Mouse (Mus musculus): ENCODE data around the gene Rtn1. TPM values are rescaled to one million over a fixed set of nuclear protein-coding genes. Genes with fewer than 3 reads are reported as not detected.
A peak's percentile ranks its signal among the peaks of the same experiment; 100 is the strongest.

Rtn1 gene
- polyA plus RNA-seq, 1 experiment from 2014 or later: 117 TPM

DNA sequence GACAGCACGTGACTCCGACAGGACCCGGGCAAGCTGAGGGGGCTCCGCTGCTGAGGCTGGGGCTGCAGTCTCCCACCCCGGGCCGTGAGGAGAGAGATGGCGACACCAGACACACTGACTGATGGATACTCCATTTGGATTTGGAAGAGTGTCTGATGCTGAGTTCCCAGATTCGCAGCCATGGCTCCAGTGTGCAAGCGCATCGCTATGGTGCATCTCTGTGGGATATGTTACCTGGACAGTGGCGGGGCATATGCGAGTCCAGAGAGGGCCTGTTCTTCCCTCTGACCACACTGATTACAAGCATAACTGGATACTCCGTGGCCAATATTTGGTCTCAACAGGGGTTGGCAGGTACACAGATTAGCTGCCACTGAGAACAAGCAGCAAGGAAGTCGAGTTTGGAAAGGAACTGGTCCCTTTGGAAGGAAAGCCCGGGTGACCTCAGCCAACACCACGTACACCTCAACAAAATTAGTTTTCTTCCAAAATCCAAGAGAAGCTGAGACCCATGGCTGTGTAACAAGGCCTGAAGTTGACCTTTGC lies 185.2 kb downstream of the Rtn1 start:
- Histone ChIP-seq H3K4me1 (peaks cover 7% of the 10 kb centered on the region; the same call in 1 of the 2 replicates), H3K4me3 (no peak overlapping the region), H3K27me3 (ENCODE audit: low read depth, poor library complexity, severe bottlenecking) (no peaks in the 10 kb centered on the region), H3K36me3 (peaks cover 28% of the 10 kb centered on the region), H3K9me3 (replicated peaks) (no peaks in the 10 kb centered on the region), H3K27ac (replicated peaks) (no peak overlapping the region)
- DNase-seq (ENCODE audit: low spot score): no peak
- 91% methylated on average over 16 of the region's 16 CpGs for WGBS

DNA sequence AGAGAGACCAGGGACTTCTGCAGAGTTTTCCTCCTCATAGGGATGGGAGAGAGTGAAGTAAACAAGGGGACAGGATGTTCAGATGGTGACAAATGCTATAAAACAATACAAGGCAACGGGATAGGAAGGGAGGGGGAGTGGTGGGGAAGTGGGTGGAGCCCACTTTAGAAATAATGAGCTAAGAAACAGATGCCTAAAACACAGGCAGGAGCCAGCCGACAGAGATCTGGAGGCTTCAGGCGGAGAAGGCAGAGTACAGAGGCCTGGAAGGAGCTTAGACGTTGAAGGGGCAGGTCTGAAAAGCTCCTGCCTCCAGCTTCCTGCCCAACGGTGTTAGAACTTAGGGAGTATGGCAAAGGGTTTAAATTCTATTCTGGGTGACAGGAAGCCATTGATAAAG lies 195.3 kb downstream of the Rtn1 start:
- H3K27ac ChIP-seq (replicated peaks): no peak overlapping the region
- no peaks in the 10 kb centered on the region for H3K27me3 ChIP-seq (ENCODE audit: low read depth, poor library complexity, severe bottlenecking)
- H3K4me1 ChIP-seq: no peaks in the 10 kb centered on the region
- H3K36me3 ChIP-seq: peaks cover 74% of the 10 kb centered on the region
- no peak for DNase-seq (ENCODE audit: low spot score)
- H3K4me3 ChIP-seq: no peak overlapping the region
- H3K9me3 ChIP-seq (replicated peaks): no peaks in the 10 kb centered on the region
- WGBS: 63% methylated on average over 5 of the region's 5 CpGs

DNA sequence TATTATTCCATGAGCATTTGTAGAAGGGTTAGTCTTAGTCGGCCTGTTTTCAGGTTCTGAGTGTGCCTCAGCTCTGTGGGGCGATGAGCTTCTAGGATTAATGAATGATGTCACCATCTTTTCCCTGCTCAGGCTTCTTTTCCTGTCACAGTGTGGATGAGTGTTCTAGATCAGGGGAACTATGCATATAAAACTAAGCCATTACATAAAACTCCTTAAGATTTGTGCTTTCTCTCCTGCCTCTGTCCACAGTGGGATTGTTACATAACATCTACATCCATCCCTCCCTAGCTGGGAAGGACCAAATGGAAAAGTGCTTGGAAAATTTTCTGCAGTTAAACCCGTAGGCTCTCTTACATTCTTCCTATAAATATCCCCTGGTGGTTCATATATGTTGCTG lies 208.0 kb downstream of the Rtn1 start:
- 88% methylated on average over 3 of the region's 3 CpGs for WGBS
- H3K36me3 ChIP-seq: no peaks in the 10 kb centered on the region

DNA sequence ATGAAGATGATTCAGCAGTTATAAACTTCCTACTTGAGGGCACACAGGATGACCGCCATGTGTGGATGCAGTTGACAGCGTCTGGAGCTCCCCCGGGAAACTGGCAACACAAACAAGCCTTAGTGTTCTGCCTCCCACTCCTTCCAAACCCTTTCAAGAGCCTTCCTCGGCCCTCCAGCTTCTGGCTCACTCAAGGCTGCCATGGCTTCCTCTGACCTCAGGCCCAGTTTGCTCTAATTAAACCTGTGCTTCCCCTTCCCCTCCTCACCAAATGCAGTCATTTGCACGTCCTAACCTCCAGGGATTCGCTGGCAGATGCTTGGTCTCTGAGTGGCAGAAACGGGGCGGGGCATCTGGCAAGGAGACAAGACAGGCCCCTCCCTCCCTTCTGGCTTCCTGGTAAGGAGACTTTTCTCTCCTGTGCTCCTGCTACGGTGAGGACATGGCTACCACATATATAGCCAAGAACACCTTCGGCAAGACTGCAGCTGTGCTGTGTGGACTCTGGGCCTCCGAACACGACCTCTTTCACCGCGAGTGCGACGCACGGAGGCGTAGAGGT lies 210.8 kb downstream of the Rtn1 start:
- 64% methylated on average over 18 of the region's 18 CpGs for WGBS
- Histone ChIP-seq H3K27me3 (ENCODE audit: low read depth, poor library complexity, severe bottlenecking) (no peaks in the 10 kb centered on the region), H3K4me3 (no peak overlapping the region), H3K4me1 (peaks cover 7% of the 10 kb centered on the region), H3K9me3 (replicated peaks) (no peaks in the 10 kb centered on the region), H3K36me3 (no peaks in the 10 kb centered on the region), H3K27ac (replicated peaks) (no peak overlapping the region; the same call in 1 of the 2 replicates)
- peak; percentile 40 for DNase-seq (ENCODE audit: low spot score)

More for the DNA sequence above, 208.0 kb downstream of the Rtn1 start:
- Histone ChIP-seq H3K27me3 (ENCODE audit: low read depth, poor library complexity, severe bottlenecking) (no peaks in the 10 kb centered on the region), H3K4me3 (no peak overlapping the region), H3K27ac (replicated peaks) (no peak overlapping the region), H3K9me3 (replicated peaks) (no peaks in the 10 kb centered on the region), H3K4me1 (peaks cover 7% of the 10 kb centered on the region)
- DNase-seq (ENCODE audit: low spot score): no peak

DNA sequence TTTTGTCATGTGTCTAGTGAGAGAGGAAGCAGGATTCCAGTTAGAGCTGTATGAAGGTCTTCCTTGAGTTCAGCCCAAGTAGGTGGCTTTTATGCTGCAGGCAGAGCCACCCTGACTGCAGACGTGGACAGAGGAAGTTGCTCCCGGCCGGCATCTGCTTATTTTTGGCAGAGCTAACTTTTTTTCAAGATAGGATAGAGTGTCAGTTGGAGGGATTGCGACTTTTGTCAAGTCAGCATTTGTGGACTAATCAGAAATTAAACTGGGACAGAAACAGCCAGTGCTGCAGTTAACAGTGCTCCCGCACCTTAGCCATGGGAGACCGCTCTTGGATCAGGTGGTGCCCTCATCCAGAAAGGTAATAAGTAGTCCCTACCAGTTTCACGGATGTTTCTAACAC lies 211.4 kb downstream of the Rtn1 start:
- H3K9me3 ChIP-seq (replicated peaks): no peaks in the 10 kb centered on the region
- H3K27me3 ChIP-seq (ENCODE audit: low read depth, poor library complexity, severe bottlenecking): no peaks in the 10 kb centered on the region
- DNase-seq (ENCODE audit: low spot score): no peak
- H3K27ac ChIP-seq (replicated peaks): no peak overlapping the region
- peaks cover 7% of the 10 kb centered on the region for H3K4me1 ChIP-seq
- no peak overlapping the region for H3K4me3 ChIP-seq
- WGBS: 80% methylated on average over 7 of the region's 7 CpGs
- H3K36me3 ChIP-seq: no peaks in the 10 kb centered on the region

DNA sequence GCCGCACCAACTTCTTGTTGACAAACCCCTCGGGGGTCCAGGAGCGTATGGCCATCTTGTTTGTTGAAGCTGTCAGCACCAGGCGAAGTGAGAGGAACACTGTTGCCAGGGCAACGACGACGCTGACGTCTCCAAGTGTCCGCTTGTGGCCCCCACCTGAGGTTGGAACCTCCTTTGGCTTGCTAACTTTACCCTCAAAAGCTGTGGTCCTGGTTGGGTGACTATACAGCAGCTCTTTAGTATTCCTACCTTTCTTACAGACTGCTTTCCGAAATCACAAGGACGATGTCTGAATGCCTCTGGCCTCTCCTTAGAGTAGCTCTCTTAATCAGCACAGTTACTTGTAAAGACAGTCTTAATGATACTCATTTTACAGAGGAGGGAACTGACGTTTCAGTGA lies 223.9 kb downstream of the Rtn1 start, which contains the start of gene Ccdc175:
Gene Ccdc175, minus strand, starts transcription at position 101 of the 400 bp plus-strand sequence.
- Histone ChIP-seq H3K9me3 (replicated peaks) (no peaks in the 10 kb centered on the region), H3K4me1 (no peaks in the 10 kb centered on the region), H3K27me3 (ENCODE audit: low read depth, poor library complexity, severe bottlenecking) (no peaks in the 10 kb centered on the region), H3K4me3 (no peak within 1 kb of the TSS), H3K36me3 (no peaks in the 10 kb centered on the region), H3K27ac (replicated peaks) (no peak within 1 kb of the TSS)
- WGBS: 81% methylated on average over 12 of the region's 12 CpGs
- no peak for DNase-seq (ENCODE audit: low spot score)

DNA sequence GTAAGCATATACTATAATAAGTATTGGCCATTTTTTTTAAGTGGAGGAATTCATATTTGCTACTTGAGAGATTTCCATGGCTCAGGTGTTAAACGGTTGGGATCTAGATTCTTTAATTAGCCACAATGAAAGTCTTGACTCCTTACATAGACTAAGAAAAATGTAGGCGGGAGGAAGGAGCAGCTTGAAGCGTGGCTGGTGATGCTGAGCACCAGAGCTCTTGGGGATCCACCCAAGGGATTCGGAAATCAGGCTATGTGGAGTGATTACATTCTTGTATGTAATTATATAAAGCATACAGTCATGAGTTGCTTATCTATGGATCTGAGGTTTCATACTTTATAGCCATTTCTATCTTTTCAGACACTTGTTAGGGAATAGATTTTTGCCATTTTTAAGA lies 229.3 kb downstream of the Rtn1 start:
- 83% methylated on average over 4 of the region's 4 CpGs for WGBS
- no peaks in the 10 kb centered on the region for H3K4me1 ChIP-seq
- no peaks in the 10 kb centered on the region for H3K9me3 ChIP-seq (replicated peaks)
- H3K27ac ChIP-seq (replicated peaks): no peak overlapping the region
- H3K27me3 ChIP-seq (ENCODE audit: low read depth, poor library complexity, severe bottlenecking): no peaks in the 10 kb centered on the region
- H3K4me3 ChIP-seq: no peak overlapping the region
- no peaks in the 10 kb centered on the region for H3K36me3 ChIP-seq
- DNase-seq (ENCODE audit: low spot score): no peak

DNA sequence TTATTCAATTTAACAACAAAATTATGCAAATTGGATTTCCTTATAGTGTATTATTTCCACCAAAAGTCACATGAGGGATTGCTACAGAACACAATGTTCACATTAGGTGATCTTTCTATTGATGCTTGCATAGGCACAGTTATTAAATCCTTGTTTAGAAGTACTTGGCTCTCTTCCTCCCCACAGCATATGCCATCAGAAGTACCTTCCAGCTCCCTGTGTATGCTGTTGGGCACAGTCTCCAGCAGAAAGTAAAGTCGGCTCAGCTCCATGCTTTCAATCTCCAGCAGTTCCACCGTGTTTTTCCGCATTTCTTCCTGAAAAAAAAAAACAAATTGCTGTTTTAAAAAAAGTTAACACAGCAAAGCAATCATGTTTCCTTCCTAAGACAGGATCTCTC lies 230.5 kb downstream of the Rtn1 start:
- H3K4me1 ChIP-seq: no peaks in the 10 kb centered on the region
- WGBS: 89% methylated on average over 3 of the region's 3 CpGs
- no peak overlapping the region for H3K4me3 ChIP-seq
- no peaks in the 10 kb centered on the region for H3K9me3 ChIP-seq (replicated peaks)
- no peak overlapping the region for H3K27ac ChIP-seq (replicated peaks)
- H3K27me3 ChIP-seq (ENCODE audit: low read depth, poor library complexity, severe bottlenecking): no peaks in the 10 kb centered on the region
- no peaks in the 10 kb centered on the region for H3K36me3 ChIP-seq
- DNase-seq (ENCODE audit: low spot score): no peak

Other genes starting within 250 kb of the Rtn1 start
- gene Ccdc175, start 224.0 kb downstream of the Rtn1 start, polyA plus RNA-seq (2016; fragmentation: Nextera tagmentation; extraction: Ambion mirVana): not detected in 2 replicates
- 0.86 and 1.3 TPM in 2 replicates for gene Lrrc9, start 32.8 kb upstream of the Rtn1 start, polyA plus RNA-seq (2016; fragmentation: Nextera tagmentation; extraction: Ambion mirVana)
- gene Pcnx4, start 127.3 kb upstream of the Rtn1 start, polyA plus RNA-seq (2016; fragmentation: Nextera tagmentation; extraction: Ambion mirVana): 13.4 and 15.9 TPM in 2 replicates
- gene Gm4756, start 240.6 kb upstream of the Rtn1 start, polyA plus RNA-seq (2016; fragmentation: Nextera tagmentation; extraction: Ambion mirVana): not detected in 2 replicates

All from midbrain, embryonic 10.5 days (tissue).